Mouse (Mus musculus): Measurements from ENCODE around the gene Mink1.

DNA sequence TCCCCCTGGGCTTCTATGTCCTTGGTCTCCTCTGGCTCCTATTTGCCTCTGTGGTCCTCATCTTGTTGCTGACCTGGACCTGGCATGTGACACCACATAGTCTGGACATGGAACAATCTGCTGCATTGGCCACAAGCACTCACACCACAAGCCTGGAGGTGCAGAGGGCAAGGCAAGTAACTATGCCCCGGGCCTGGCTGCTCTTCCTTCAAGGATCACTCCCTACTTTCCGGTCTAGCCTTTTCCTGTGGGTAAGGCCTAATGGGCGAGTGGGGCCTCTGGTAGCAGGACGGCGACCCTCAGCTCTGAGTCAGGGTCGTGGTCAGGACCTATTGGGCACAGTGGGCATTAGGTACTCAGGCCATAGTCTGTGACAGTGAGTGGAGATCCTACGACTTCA lies 78.6 kb downstream of the Mink1 start:
- TF ChIP-seq POLR2A (IDR thresholded peaks at IDR 0.05; ENCODE audit: borderline replicate concordance, control insufficient read depth, low read depth, low read length): no peak
- TF ChIP-seq CTCF (IDR thresholded peaks at IDR 0.05; ENCODE audit: control insufficient read depth, insufficient read depth, low read length): no peak

All from bone marrow, adult 2 months (tissue).